25 mouse cellular contexts compared by ENCODE assay signal in genomic region chr6:6856881-6857280, GRCm38 (mm10). TPM values are rescaled to one million over a fixed set of nuclear protein-coding genes. Genes with fewer than 3 reads are reported as not detected.
DNase-seq lines count a peak whose midpoint lies in the region; ATAC-seq and TF ChIP-seq lines count a peak whose summit lies in the region.
"Had no signal": no experiment of that assay in that cellular context is flagged by ENCODE, and none has a peak within 500 bp of the region (broad histone marks: within the 10 kb centered on the region; RNA-seq: fewer than 3 reads in every experiment).

No protein-coding gene starts in this region.

- peak; percentile 26 for DNase-seq in embryo, embryonic 10.5 days (ENCODE audit: low spot score)
- no peak for DNase-seq in embryo, embryonic 11 days
- DNase-seq in forebrain, embryonic 10.5 days (ENCODE audit: extremely low spot score, low spot score), result no peak
- DNase-seq in forebrain, postnatal 0 days, result peak; percentile 35
- no peak for DNase-seq in spleen, adult 18-20 months
- DNase-seq: adrenal gland, postnatal 36 days; cerebellum, adult 18-20 months; cerebellum, postnatal 25 days; gastrocnemius, postnatal 25 days; heart, adult 2 months; heart, postnatal 36 days; kidney, adult 2 months; kidney, postnatal 10 days; lung, adult 18-20 months; lung, postnatal 36 days; right cerebral cortex, postnatal 25 days; thymus, adult 2 months had no signal

- 3% methylated on average over 4 of the region's 4 CpGs for WGBS in forebrain, embryonic 10.5 days
- 2% methylated on average over 4 of the region's 4 CpGs for WGBS in forebrain, postnatal 0 days

- H3K9ac ChIP-seq in forebrain, postnatal 0 days, result peak overlapping the region; percentile 65
- H3K9ac ChIP-seq: neural tube, embryonic 15.5 days had no signal

- peaks cover 100% of the 10 kb centered on the region for H3K27me3 ChIP-seq in forebrain, embryonic 10.5 days (ENCODE audit: poor library complexity, severe bottlenecking)
- H3K27me3 ChIP-seq in forebrain, postnatal 0 days (ENCODE audit: insufficient read depth, low read length), result peaks cover 39% of the 10 kb centered on the region

- ATAC-seq in forebrain, postnatal 0 days, result no peak
- no peak for ATAC-seq in megakaryocyte-erythroid progenitor cell, adult 5-6 weeks (replicated peaks; ENCODE audit: low FRiP score, low TSS enrichment, poor library complexity, severe bottlenecking)
- no peak for ATAC-seq in erythroblast, adult 5-6 weeks (replicated peaks; ENCODE audit: low FRiP score, poor library complexity, severe bottlenecking)

- H3K4me2 ChIP-seq in forebrain, postnatal 0 days (ENCODE audit: low read depth), result peak overlapping the region; percentile 53
- H3K4me2 ChIP-seq: liver, embryonic 11.5 days; neural tube, embryonic 15.5 days had no signal

- 0 out of 2 replicates have a peak overlapping the region, but pooled peaks have one; percentile 11 for H3K4me3 ChIP-seq in cortical plate, adult 2 months (ENCODE audit: insufficient read depth, low read length)
- H3K4me3 ChIP-seq in forebrain, embryonic 10.5 days, result peak overlapping the region; percentile 30; the same call in 1 of the 2 replicates
- peak overlapping the region; percentile 50 for H3K4me3 ChIP-seq in forebrain, postnatal 0 days (ENCODE audit: low read depth, low read length)
- H3K4me3 ChIP-seq: heart, adult 2 months; neural tube, embryonic 15.5 days had no signal

- no peaks in the 10 kb centered on the region for H3K36me3 ChIP-seq in forebrain, embryonic 10.5 days (replicated peaks)
- H3K36me3 ChIP-seq in forebrain, postnatal 0 days (ENCODE audit: insufficient read depth), result no peaks in the 10 kb centered on the region
- H3K36me3 ChIP-seq: G1E; neural tube, embryonic 15.5 days had no signal

- no peaks in the 10 kb centered on the region for H3K9me3 ChIP-seq in forebrain, embryonic 10.5 days
- no peaks in the 10 kb centered on the region for H3K9me3 ChIP-seq in forebrain, postnatal 0 days (ENCODE audit: low read length)
- H3K9me3 ChIP-seq: G1E; neural tube, embryonic 15.5 days had no signal

- no peak for TF ChIP-seq POLR2A in cortical plate, adult 2 months (IDR thresholded peaks at IDR 0.05; ENCODE audit: extremely low read depth, insufficient read depth, low read length)

- H3K4me1 ChIP-seq in cortical plate, adult 2 months (ENCODE audit: control insufficient read depth, insufficient read depth, low read length), result no peaks in the 10 kb centered on the region
- H3K4me1 ChIP-seq in forebrain, embryonic 10.5 days, result peaks cover 37% of the 10 kb centered on the region
- peaks cover 9% of the 10 kb centered on the region; the same call in 1 of the 2 replicates for H3K4me1 ChIP-seq in forebrain, postnatal 0 days (ENCODE audit: insufficient read depth)

- H3K27ac ChIP-seq in cortical plate, adult 2 months (ENCODE audit: insufficient read depth, low read length), result no peak overlapping the region
- no peak overlapping the region for H3K27ac ChIP-seq in forebrain, embryonic 10.5 days
- H3K27ac ChIP-seq in forebrain, postnatal 0 days (ENCODE audit: low read depth, low read length), result peak overlapping the region; percentile 85
- H3K27ac ChIP-seq: heart, adult 2 months; neural tube, embryonic 15.5 days had no signal

- TF ChIP-seq CTCF in cortical plate, adult 2 months (IDR thresholded peaks at IDR 0.05; ENCODE audit: extremely low read depth, insufficient read depth, low read length), result no peak
- no peak for TF ChIP-seq CTCF in forebrain, postnatal 0 days (IDR thresholded peaks at IDR 0.05; ENCODE audit: low read depth)

RNA-seq across cellular contexts. Expression of gene Dlx6, which starts 6.3 kb away (rescaled TPM):
- polyA plus RNA-seq in cortical plate, adult 2 months (2012; rRNA removed), result 7.2 and 7.7 TPM in 2 replicates
- polyA plus RNA-seq in forebrain, embryonic 10.5 days (2016; fragmentation: Nextera tagmentation; extraction: Ambion mirVana), result 0.95 and 1.1 TPM in 2 replicates
- total RNA-seq in forebrain, postnatal 0 days (2014; rRNA removed), result 19.7 and 28.9 TPM in 2 replicates
- polyA plus RNA-seq in forebrain, postnatal 0 days (2015; fragmentation: Nextera tagmentation; extraction: Ambion mirVana), result 3.7 and 4.9 TPM in 2 replicates
- total RNA-seq in megakaryocyte-erythroid progenitor cell, adult 5-6 weeks (2014; fragmentation: Nextera tagmentation), result not detected in 2 replicates
- total RNA-seq in megakaryocyte-erythroid progenitor cell, adult 5-6 weeks (2017), result not detected in 2 replicates
- total RNA-seq in erythroblast, adult 5-6 weeks (2015; ENCODE audit: low replicate concordance), result not detected in 2 replicates
- not detected in 2 replicates for total RNA-seq in erythroblast, adult 5-6 weeks (2017; ENCODE audit: low replicate concordance)
- total RNA-seq: adrenal gland, postnatal 36 days; gastrocnemius, postnatal 25 days; heart, adult 2 months; heart, postnatal 36 days had no signal
- polyA plus RNA-seq: G1E; heart, adult 2 months; heart, embryonic 14.5 days; kidney, adult 2 months; liver, embryonic 11.5 days; neural tube, embryonic 15.5 days; thymus, adult 2 months; urinary bladder, adult 2 months had no signal

RNA-seq across cellular contexts. Expression of gene Dlx5, which starts 25.0 kb away (rescaled TPM):
- 2.4 and 2.7 TPM in 2 replicates for polyA plus RNA-seq in cortical plate, adult 2 months (2012; rRNA removed)
- polyA plus RNA-seq in forebrain, embryonic 10.5 days (2016; fragmentation: Nextera tagmentation; extraction: Ambion mirVana), result 17.5 and 18.5 TPM in 2 replicates
- 6.5 and 12.9 TPM in 2 replicates for total RNA-seq in forebrain, postnatal 0 days (2014; rRNA removed)
- 47.2 and 51.3 TPM in 2 replicates for polyA plus RNA-seq in forebrain, postnatal 0 days (2015; fragmentation: Nextera tagmentation; extraction: Ambion mirVana)
- not detected in 2 replicates for total RNA-seq in megakaryocyte-erythroid progenitor cell, adult 5-6 weeks (2014; fragmentation: Nextera tagmentation)
- total RNA-seq in megakaryocyte-erythroid progenitor cell, adult 5-6 weeks (2017), result not detected in 2 replicates
- total RNA-seq in erythroblast, adult 5-6 weeks (2015; ENCODE audit: low replicate concordance), result not detected in 2 replicates
- not detected in 2 replicates for total RNA-seq in erythroblast, adult 5-6 weeks (2017; ENCODE audit: low replicate concordance)
- total RNA-seq: G1E; gastrocnemius, postnatal 25 days had no signal
- polyA plus RNA-seq: G1E; kidney, adult 2 months; urinary bladder, adult 2 months had no signal

Comparison
In these comparisons a context has a peak if more than half of its experiments do, and no peak if none do; other contexts are left out.
1. DNase-seq: peak in embryo, embryonic 10.5 days (single experiment) and forebrain, postnatal 0 days (single experiment); none in embryo, embryonic 11 days (single experiment), forebrain, embryonic 10.5 days (single experiment) and spleen, adult 18-20 months (0 of 2).
2. RNA of gene Dlx6, which starts 6.3 kb away (total RNA-seq): 19.7 to 28.9 TPM in forebrain, postnatal 0 days; not detected in megakaryocyte-erythroid progenitor cell, adult 5-6 weeks and not detected in erythroblast, adult 5-6 weeks; every median in the first group is over 10 times any median in the second.
3. Peak in every context shown above with its lines, with median percentiles within 50 percentile points of each other: H3K4me3 ChIP-seq.